Mouse (Mus musculus): ENCODE results near the gene Ddx39b. TPM values are rescaled to one million over a fixed set of nuclear protein-coding genes. Genes with fewer than 3 reads are reported as not detected.
"Not testable (repeated sequence)": the region's sequence is repeated elsewhere in the genome, so short reads cannot be mapped to it uniquely, and the experiment has no call there.

The Ddx39b gene
- polyA plus RNA-seq, 1 experiment from 2014 or later: 572 TPM

DNA sequence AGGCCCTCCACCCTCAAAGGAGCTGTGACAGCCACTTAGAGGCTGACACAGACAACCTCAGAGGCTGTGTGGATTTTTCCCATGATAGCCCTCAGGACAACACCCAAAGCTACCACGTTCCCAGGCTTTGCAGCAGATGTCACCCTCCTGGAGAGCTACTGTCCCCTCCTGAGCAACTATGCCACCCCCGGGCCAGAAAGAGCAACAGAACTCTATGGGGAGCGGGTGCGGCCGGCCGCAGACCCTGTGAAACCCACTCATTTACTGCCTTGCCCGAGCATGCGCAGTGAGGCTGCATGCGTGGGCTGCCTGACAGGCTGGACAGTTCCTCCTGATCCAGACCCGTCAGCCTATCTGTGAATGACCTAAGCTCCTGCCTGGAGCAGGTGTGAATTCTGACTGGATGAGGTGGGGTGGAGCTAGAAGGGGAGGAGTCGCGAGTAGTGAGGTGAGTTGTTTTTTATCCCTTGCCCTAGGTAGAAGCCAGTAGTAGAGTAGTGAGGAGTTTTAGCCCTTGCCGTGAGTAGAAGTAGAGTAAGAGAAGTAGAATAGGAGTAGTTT, 34.8 kb downstream of the Ddx39b start:
- H3K9ac ChIP-seq: no peak overlapping the region
- H3K27ac ChIP-seq: no peak overlapping the region
- peaks cover 17% of the 10 kb centered on the region for H3K27me3 ChIP-seq
- H3K4me2 ChIP-seq (replicated peaks): no peak overlapping the region
- H3K4me3 ChIP-seq: no peak overlapping the region
- H3K36me3 ChIP-seq: no peaks in the 10 kb centered on the region
- WGBS: 26% methylated on average over 13 of the region's 13 CpGs
- H3K4me1 ChIP-seq: no peaks in the 10 kb centered on the region
- ATAC-seq (ENCODE audit: insufficient number of reproducible peaks, insufficient read depth, low FRiP score, low TSS enrichment): no peak
- no peaks in the 10 kb centered on the region for H3K9me3 ChIP-seq

GRCm38 (mm10) chr17:35278049-35278448, 36.5 kb downstream of the Ddx39b start:
- peaks cover 17% of the 10 kb centered on the region for H3K27me3 ChIP-seq
- no peaks in the 10 kb centered on the region for H3K9me3 ChIP-seq
- H3K4me1 ChIP-seq: no peaks in the 10 kb centered on the region
- no peaks in the 10 kb centered on the region for H3K36me3 ChIP-seq
- no peak for ATAC-seq (ENCODE audit: insufficient number of reproducible peaks, insufficient read depth, low FRiP score, low TSS enrichment)
- H3K4me3 ChIP-seq: no peak overlapping the region
- no peak overlapping the region for H3K27ac ChIP-seq
- no peak overlapping the region for H3K4me2 ChIP-seq (replicated peaks)
- WGBS: 81% methylated on average over 8 of the region's 8 CpGs
- H3K9ac ChIP-seq: no peak overlapping the region

GRCm38 (mm10) chr17:35278957-35279688, 37.6 kb downstream of the Ddx39b start:
- Histone ChIP-seq H3K36me3 (no peaks in the 10 kb centered on the region), H3K4me2 (replicated peaks) (no peak overlapping the region), H3K27me3 (peaks cover 17% of the 10 kb centered on the region), H3K4me3 (no peak overlapping the region), H3K4me1 (no peaks in the 10 kb centered on the region), H3K9ac (no peak overlapping the region), H3K9me3 (no peaks in the 10 kb centered on the region), H3K27ac (no peak overlapping the region)
- no peak for ATAC-seq (ENCODE audit: insufficient number of reproducible peaks, insufficient read depth, low FRiP score, low TSS enrichment)
- WGBS: 84% methylated on average over 13 of the region's 13 CpGs

DNA sequence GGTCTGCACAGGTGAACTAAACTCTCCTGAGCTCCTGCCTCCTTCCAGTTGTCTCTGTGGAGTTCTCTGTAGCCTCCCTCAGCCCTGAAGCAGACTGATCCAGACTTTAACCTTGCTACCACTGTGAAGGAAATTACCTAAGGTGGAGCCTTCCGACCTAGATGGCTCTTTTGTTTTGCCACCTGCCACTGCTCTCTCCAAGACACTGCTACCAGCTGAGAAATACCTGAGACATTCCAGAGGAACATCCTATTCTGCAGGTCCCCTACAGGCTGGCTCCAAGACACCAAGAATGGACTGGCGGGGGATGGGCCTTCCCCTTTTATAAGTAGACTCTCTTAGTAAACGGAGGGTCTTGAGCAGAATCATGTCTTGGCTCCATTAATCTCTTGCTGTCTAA, 38.7 kb downstream of the Ddx39b start:
- H3K9me3 ChIP-seq: no peaks in the 10 kb centered on the region
- H3K27ac ChIP-seq: no peak overlapping the region
- ATAC-seq (ENCODE audit: insufficient number of reproducible peaks, insufficient read depth, low FRiP score, low TSS enrichment): no peak
- no peaks in the 10 kb centered on the region for H3K36me3 ChIP-seq
- H3K27me3 ChIP-seq: peaks cover 15% of the 10 kb centered on the region
- no peak overlapping the region for H3K4me3 ChIP-seq
- no peaks in the 10 kb centered on the region for H3K4me1 ChIP-seq
- 78% methylated on average over 3 of the region's 3 CpGs for WGBS
- no peak overlapping the region for H3K4me2 ChIP-seq (replicated peaks)
- no peak overlapping the region for H3K9ac ChIP-seq

- Histone ChIP-seq H3K36me3 (no peaks in the 10 kb centered on the region), H3K27me3 (no peaks in the 10 kb centered on the region), H3K4me3 (no peak overlapping the region), H3K4me2 (replicated peaks) (no peak overlapping the region), H3K27ac (no peak overlapping the region), H3K9me3 (no peaks in the 10 kb centered on the region), H3K4me1 (no peaks in the 10 kb centered on the region), H3K9ac (no peak overlapping the region)
- ATAC-seq (ENCODE audit: insufficient number of reproducible peaks, insufficient read depth, low FRiP score, low TSS enrichment): no peak
Observed at GRCm38 (mm10) chr17:35285431-35285830, 43.9 kb downstream of the Ddx39b start.

GRCm38 (mm10) chr17:35295796-35296195, 54.2 kb downstream of the Ddx39b start:
- H3K27ac ChIP-seq; H3K4me3 ChIP-seq; H3K4me2 ChIP-seq (replicated peaks); ATAC-seq (ENCODE audit: insufficient number of reproducible peaks, insufficient read depth, low FRiP score, low TSS enrichment); H3K9me3 ChIP-seq; H3K36me3 ChIP-seq; H3K9ac ChIP-seq; H3K27me3 ChIP-seq; H3K4me1 ChIP-seq: not testable (repeated sequence)
- 5% methylated on average over 5 of the region's 5 CpGs for WGBS

DNA sequence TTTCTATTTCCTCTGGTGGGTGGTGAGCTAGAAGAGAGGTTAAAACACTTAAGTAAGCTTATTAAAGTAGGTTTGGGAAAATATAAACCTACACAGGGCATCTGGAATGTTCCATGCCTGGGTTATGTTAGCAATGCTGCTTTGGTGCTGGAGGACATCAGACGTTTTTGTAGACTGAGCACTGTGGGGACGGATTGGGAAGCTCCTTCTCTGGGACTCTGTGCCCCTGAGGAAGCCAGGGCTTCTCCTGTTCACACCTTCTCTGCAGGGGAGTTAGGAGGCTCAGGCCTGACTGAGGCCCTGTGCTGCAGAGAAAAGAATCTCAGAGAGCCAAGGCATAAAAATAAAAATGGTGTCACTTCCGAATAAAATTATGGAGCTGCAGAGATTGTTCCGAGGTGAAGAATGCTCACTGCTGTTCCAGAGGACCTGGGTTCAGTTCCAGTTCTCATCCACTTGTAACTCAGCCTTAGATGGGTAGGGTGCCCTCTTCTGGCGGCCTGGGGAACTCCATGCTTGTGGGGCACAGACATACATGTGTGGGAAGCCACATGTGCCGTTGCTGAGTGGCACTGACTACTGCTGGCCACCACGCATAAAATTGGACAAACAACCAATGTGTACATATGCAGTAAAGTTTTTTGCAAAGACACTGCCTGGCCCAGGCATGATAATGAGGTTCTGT, 58.9 kb downstream of the Ddx39b start:
- H3K4me3 ChIP-seq; H3K27me3 ChIP-seq; H3K9ac ChIP-seq; ATAC-seq (ENCODE audit: insufficient number of reproducible peaks, insufficient read depth, low FRiP score, low TSS enrichment); H3K9me3 ChIP-seq; H3K4me1 ChIP-seq; H3K27ac ChIP-seq; H3K36me3 ChIP-seq; H3K4me2 ChIP-seq (replicated peaks): not testable (repeated sequence)
- WGBS: 81% methylated on average over 7 of the region's 7 CpGs

DNA sequence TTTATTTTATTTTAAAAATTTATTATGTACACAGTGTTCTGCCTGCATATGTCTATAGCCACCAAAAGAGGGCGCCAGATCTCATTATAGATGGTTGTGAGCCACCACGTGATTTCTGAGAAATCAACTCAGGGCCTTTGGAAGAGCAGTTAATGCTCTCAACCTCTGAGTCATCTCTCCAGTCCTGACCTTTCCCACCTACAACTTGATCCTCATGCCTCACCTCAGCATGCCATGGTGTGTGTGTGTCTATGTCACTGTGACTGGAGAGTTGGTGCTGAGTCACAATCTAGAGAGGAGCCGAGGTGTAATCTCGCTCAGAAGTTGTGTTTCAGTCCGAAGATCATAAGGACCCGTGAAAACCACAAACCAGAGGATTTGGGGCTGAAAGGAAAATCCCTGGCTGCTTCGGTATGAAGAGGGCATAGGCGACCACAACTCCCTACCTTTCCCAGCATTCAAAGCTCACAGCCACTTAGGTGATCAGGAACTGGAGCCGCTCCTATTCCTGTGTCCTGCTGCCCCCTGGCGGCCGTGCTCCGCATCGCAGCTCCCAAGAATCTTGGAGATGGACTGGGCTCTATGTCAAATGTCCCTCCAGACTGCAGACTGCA, 60.2 kb downstream of the Ddx39b start:
- H3K27me3 ChIP-seq: no peaks in the 10 kb centered on the region
- H3K36me3 ChIP-seq: no peaks in the 10 kb centered on the region
- no peak overlapping the region for H3K4me2 ChIP-seq (replicated peaks)
- no peak overlapping the region for H3K4me3 ChIP-seq
- H3K27ac ChIP-seq: no peak overlapping the region
- H3K9me3 ChIP-seq: 0 out of 2 replicates have a peak, but pooled peaks cover 2% of the 10 kb centered on the region
- no peaks in the 10 kb centered on the region for H3K4me1 ChIP-seq
- no peak for ATAC-seq (ENCODE audit: insufficient number of reproducible peaks, insufficient read depth, low FRiP score, low TSS enrichment)
- H3K9ac ChIP-seq: no peak overlapping the region
- 26% methylated on average over 13 of the region's 13 CpGs for WGBS

DNA sequence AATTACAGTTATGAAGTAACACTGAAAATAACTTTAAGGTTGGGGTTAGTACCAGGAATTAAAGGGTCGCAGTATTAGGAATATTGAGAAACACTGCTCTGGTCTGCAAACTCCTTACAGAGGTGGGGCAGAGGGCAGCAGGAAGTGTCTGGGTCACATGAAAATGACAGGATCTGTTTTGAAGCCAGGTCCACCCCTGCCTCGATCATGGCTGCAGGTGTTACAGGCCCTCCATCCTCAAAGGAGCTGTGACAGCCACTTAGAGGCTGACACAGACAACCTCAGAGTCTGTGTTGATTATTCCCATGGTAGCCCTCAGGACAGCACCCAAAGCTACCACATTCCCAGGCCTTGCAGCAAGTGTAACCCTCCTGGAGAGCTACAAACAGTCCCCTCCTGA, 61.7 kb downstream of the Ddx39b start:
- no peak overlapping the region for H3K9ac ChIP-seq
- H3K27me3 ChIP-seq: no peaks in the 10 kb centered on the region
- 77% methylated on average over 2 of the region's 2 CpGs for WGBS
- no peak overlapping the region for H3K4me3 ChIP-seq
- H3K4me1 ChIP-seq: no peaks in the 10 kb centered on the region
- 0 out of 2 replicates have a peak, but pooled peaks cover 2% of the 10 kb centered on the region for H3K9me3 ChIP-seq
- H3K4me2 ChIP-seq (replicated peaks): no peak overlapping the region
- H3K27ac ChIP-seq: no peak overlapping the region
- ATAC-seq (ENCODE audit: insufficient number of reproducible peaks, insufficient read depth, low FRiP score, low TSS enrichment): no peak
- no peaks in the 10 kb centered on the region for H3K36me3 ChIP-seq

Small RNA genes lying within 50 kb of the gene (microRNA-seq; reads per million reads assigned to microRNA genes)
- gene Mir6973a (not detected), gene Mir6974 (not detected), gene Mir6975 (2.5 reads per million, percentile 10 among the genes with 10 or more reads in this experiment), gene Mir8094 (not detected)

Other genes starting within 250 kb of the Ddx39b start
- gene Vars, start 240.8 kb upstream of the Ddx39b start, polyA plus RNA-seq (2016; fragmentation: Nextera tagmentation; extraction: Ambion mirVana): 150 and 160 TPM in 2 replicates
- gene Vwa7, start 225.2 kb upstream of the Ddx39b start, polyA plus RNA-seq (2016; fragmentation: Nextera tagmentation; extraction: Ambion mirVana): 0.20 and 0.25 TPM in 2 replicates
- 8.7 and 9.5 TPM in 2 replicates for gene Sapcd1, start 213.7 kb upstream of the Ddx39b start, polyA plus RNA-seq (2016; fragmentation: Nextera tagmentation; extraction: Ambion mirVana)
- gene Msh5, start 195.0 kb upstream of the Ddx39b start, polyA plus RNA-seq (2016; fragmentation: Nextera tagmentation; extraction: Ambion mirVana): 3.7 and 4.2 TPM in 2 replicates
- gene Clic1, start 191.8 kb upstream of the Ddx39b start, polyA plus RNA-seq (2016; fragmentation: Nextera tagmentation; extraction: Ambion mirVana): 205 and 211 TPM in 2 replicates
- 471 and 492 TPM in 2 replicates for gene Ddah2, start 182.7 kb upstream of the Ddx39b start, polyA plus RNA-seq (2016; fragmentation: Nextera tagmentation; extraction: Ambion mirVana)
- not detected in 2 replicates for gene Ly6g6c, start 176.4 kb upstream of the Ddx39b start, polyA plus RNA-seq (2016; fragmentation: Nextera tagmentation; extraction: Ambion mirVana)
- gene Mpig6b, start 175.6 kb upstream of the Ddx39b start, polyA plus RNA-seq (2016; fragmentation: Nextera tagmentation; extraction: Ambion mirVana): 0.61 and 0.99 TPM in 2 replicates
- gene Ly6g6e, start 164.8 kb upstream of the Ddx39b start, polyA plus RNA-seq (2016; fragmentation: Nextera tagmentation; extraction: Ambion mirVana): 1.1 and 1.3 TPM in 2 replicates
- 0.68 TPM in 1 of 2 replicates, not detected in the other for gene Ly6g6d, start 163.7 kb upstream of the Ddx39b start, polyA plus RNA-seq (2016; fragmentation: Nextera tagmentation; extraction: Ambion mirVana)
- gene Ly6g6f, start 156.1 kb upstream of the Ddx39b start, polyA plus RNA-seq (2016; fragmentation: Nextera tagmentation; extraction: Ambion mirVana): 0.27 and 0.65 TPM in 2 replicates
- 83.3 and 86.7 TPM in 2 replicates for gene Abhd16a, start 152.5 kb upstream of the Ddx39b start, polyA plus RNA-seq (2016; fragmentation: Nextera tagmentation; extraction: Ambion mirVana)
- not detected in 2 replicates for gene Ly6g5c, start 133.5 kb upstream of the Ddx39b start, polyA plus RNA-seq (2016; fragmentation: Nextera tagmentation; extraction: Ambion mirVana)
- 0.82 and 1.0 TPM in 2 replicates for gene Ly6g5b, start 126.3 kb upstream of the Ddx39b start, polyA plus RNA-seq (2016; fragmentation: Nextera tagmentation; extraction: Ambion mirVana)
- 22.4 and 25.5 TPM in 2 replicates for gene Gpank1, start 120.3 kb upstream of the Ddx39b start, polyA plus RNA-seq (2016; fragmentation: Nextera tagmentation; extraction: Ambion mirVana)
- gene Csnk2b, start 119.7 kb upstream of the Ddx39b start, polyA plus RNA-seq (2016; fragmentation: Nextera tagmentation; extraction: Ambion mirVana): 254 and 259 TPM in 2 replicates
- 9.3 and 10.7 TPM in 2 replicates for gene D17H6S53E, start 115.4 kb upstream of the Ddx39b start, polyA plus RNA-seq (2016; fragmentation: Nextera tagmentation; extraction: Ambion mirVana)
- 0.46 and 0.49 TPM in 2 replicates for gene Apom, start 109.7 kb upstream of the Ddx39b start, polyA plus RNA-seq (2016; fragmentation: Nextera tagmentation; extraction: Ambion mirVana)
- 73.3 and 74.0 TPM in 2 replicates for gene Bag6, start 106.6 kb upstream of the Ddx39b start, polyA plus RNA-seq (2016; fragmentation: Nextera tagmentation; extraction: Ambion mirVana)
- gene Prrc2a, start 76.8 kb upstream of the Ddx39b start, polyA plus RNA-seq (2016; fragmentation: Nextera tagmentation; extraction: Ambion mirVana): 225 and 230 TPM in 2 replicates
- gene Aif1, start 65.7 kb upstream of the Ddx39b start, polyA plus RNA-seq (2016; fragmentation: Nextera tagmentation; extraction: Ambion mirVana): 7.0 and 7.3 TPM in 2 replicates
- 5.9 and 7.7 TPM in 2 replicates for gene Lst1, start 53.3 kb upstream of the Ddx39b start, polyA plus RNA-seq (2016; fragmentation: Nextera tagmentation; extraction: Ambion mirVana)
- gene Ltb, start 47.3 kb upstream of the Ddx39b start, polyA plus RNA-seq (2016; fragmentation: Nextera tagmentation; extraction: Ambion mirVana): 0.95 and 0.98 TPM in 2 replicates
- 0.15 and 0.25 TPM in 2 replicates for gene Tnf, start 39.7 kb upstream of the Ddx39b start, polyA plus RNA-seq (2016; fragmentation: Nextera tagmentation; extraction: Ambion mirVana)
- gene Lta, start 36.4 kb upstream of the Ddx39b start, polyA plus RNA-seq (2016; fragmentation: Nextera tagmentation; extraction: Ambion mirVana): 0.22 and 0.27 TPM in 2 replicates
- 1.0 TPM in 1 of 2 replicates, not detected in the other for gene Gm16181, start 20.9 kb upstream of the Ddx39b start, polyA plus RNA-seq (2016; fragmentation: Nextera tagmentation; extraction: Ambion mirVana)
- 4.5 and 5.5 TPM in 2 replicates for gene Atp6v1g2, start 8.1 kb upstream of the Ddx39b start, polyA plus RNA-seq (2016; fragmentation: Nextera tagmentation; extraction: Ambion mirVana)
- 13.0 and 13.3 TPM in 2 replicates for gene Nfkbil1, start 6.0 kb upstream of the Ddx39b start, polyA plus RNA-seq (2016; fragmentation: Nextera tagmentation; extraction: Ambion mirVana)
- gene H2-D1, start 21.0 kb downstream of the Ddx39b start, polyA plus RNA-seq (2016; fragmentation: Nextera tagmentation; extraction: Ambion mirVana): 20.8 and 21.5 TPM in 2 replicates
- gene H2-Q1, start 78.7 kb downstream of the Ddx39b start, polyA plus RNA-seq (2016; fragmentation: Nextera tagmentation; extraction: Ambion mirVana): not detected in 2 replicates
- gene H2-Q2, start 100.5 kb downstream of the Ddx39b start, polyA plus RNA-seq (2016; fragmentation: Nextera tagmentation; extraction: Ambion mirVana): 0.38 and 0.40 TPM in 2 replicates
- 2.0 and 2.2 TPM in 2 replicates for gene H2-Q4, start 137.9 kb downstream of the Ddx39b start, polyA plus RNA-seq (2016; fragmentation: Nextera tagmentation; extraction: Ambion mirVana)
- 0.33 and 0.98 TPM in 2 replicates for gene H2-Q6, start 183.1 kb downstream of the Ddx39b start, polyA plus RNA-seq (2016; fragmentation: Nextera tagmentation; extraction: Ambion mirVana)
- 4.6 and 5.9 TPM in 2 replicates for gene H2-Q7, start 197.4 kb downstream of the Ddx39b start, polyA plus RNA-seq (2016; fragmentation: Nextera tagmentation; extraction: Ambion mirVana)
- 0.11 and 0.17 TPM in 2 replicates for gene H2-Q10, start 228.3 kb downstream of the Ddx39b start, polyA plus RNA-seq (2016; fragmentation: Nextera tagmentation; extraction: Ambion mirVana)